ENCODE assay signal across 9 mouse cellular contexts in the genomic region with DNA sequence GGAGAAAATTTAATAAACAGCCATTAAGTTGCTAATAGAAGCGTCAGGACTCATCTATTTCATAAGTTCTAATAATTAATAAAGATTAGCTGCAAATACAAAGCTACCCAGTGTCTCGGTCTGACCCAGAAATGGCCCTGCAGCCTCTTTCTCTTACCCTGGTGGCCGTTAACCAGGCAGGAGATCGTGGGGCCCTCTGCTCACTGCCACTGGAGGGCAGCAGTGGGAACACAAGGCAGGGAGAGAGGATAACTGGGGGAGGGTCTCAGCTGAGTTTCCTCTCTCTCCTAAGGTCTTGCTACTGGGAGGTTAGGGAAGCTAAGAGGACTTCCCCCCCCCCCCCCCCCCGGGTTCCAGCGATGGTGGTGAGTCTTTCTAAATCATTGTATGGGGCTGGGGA.
DNase-seq lines count a peak whose midpoint lies in the region; ATAC-seq and TF ChIP-seq lines count a peak whose summit lies in the region.
"Had no signal": no experiment of that assay in that cellular context is flagged by ENCODE, and none has a peak within 500 bp of the region (broad histone marks: within the 10 kb centered on the region; RNA-seq: fewer than 3 reads in every experiment).

No protein-coding gene starts in this region.

- TF ChIP-seq EP300 in CH12.LX (IDR thresholded peaks at IDR 0.05; ENCODE audit: low read length): no peak

- dilution Hi-C loops in CH12.LX (cut with MboI; ENCODE audit: extremely low pct_ligation_motif_present, extremely low pct_unique_long_range_greater_than_20kb, low sequenced_read_pairs): no loop called here

- no peak overlapping the region for H3K4me3 ChIP-seq in heart, embryonic 10.5 days
- H3K4me3 ChIP-seq in CH12.LX (replicated peaks in 1 of 3; ENCODE audit: low read depth in 2 of 3, low read length in 2 of 3, poor library complexity in 1 of 3): no peak overlapping the region
- no peak overlapping the region for H3K4me3 ChIP-seq in limb, embryonic 11.5 days (ENCODE audit: low read depth, low read length)
- H3K4me3 ChIP-seq: limb, embryonic 12.5 days had no signal

- 16% methylated on average over 6 of the region's 6 CpGs for WGBS in heart, embryonic 10.5 days
- 28% methylated on average over 4 of the region's 6 CpGs for WGBS in limb, embryonic 11.5 days

- DNase-seq in heart, postnatal 14 days: peak; percentile 46 to 52
- DNase-seq in heart, embryonic 10.5 days (ENCODE audit: low spot score): no peak
- peak; percentile 15 for DNase-seq in CH12.LX (ENCODE audit: extremely low read depth)
- DNase-seq in adrenal gland, adult 8-10 months: peak; percentile 9
- peak; percentile 76 for DNase-seq in limb, embryonic 11.5 days (ENCODE audit: low spot score)
- peak; percentile 53 for DNase-seq in thymus, postnatal 0 days (ENCODE audit: low spot score)
- DNase-seq in layer of hippocampus, postnatal 36 days: no peak
- no peak for DNase-seq in urinary bladder, adult 18-20 months (ENCODE audit: low spot score in 2 of 2)

- no peak overlapping the region for H3K9ac ChIP-seq in CH12.LX (ENCODE audit: insufficient read depth, low read depth)
- no peak overlapping the region for H3K9ac ChIP-seq in limb, embryonic 11.5 days (ENCODE audit: low read length)
- H3K9ac ChIP-seq: limb, embryonic 12.5 days had no signal

- TF ChIP-seq POLR2A in CH12.LX (IDR thresholded peaks at IDR 0.05; ENCODE audit: low read depth, low read length): no peak

- H3K4me2 ChIP-seq in CH12.LX (ENCODE audit: insufficient read depth, low read depth, poor library complexity, severe bottlenecking): no peak overlapping the region
- no peak overlapping the region for H3K4me2 ChIP-seq in limb, embryonic 11.5 days (ENCODE audit: low read depth, severe bottlenecking)
- H3K4me2 ChIP-seq: limb, embryonic 12.5 days had no signal

- intact Hi-C loops in heart, postnatal 14 days (cut with DNase I): no loop called here

- H3K27ac ChIP-seq in heart, embryonic 10.5 days: no peak overlapping the region
- no peak overlapping the region for H3K27ac ChIP-seq in CH12.LX (ENCODE audit: insufficient read depth, low read depth)
- H3K27ac ChIP-seq in limb, embryonic 11.5 days (replicated peaks; ENCODE audit: low read depth, low read length): no peak overlapping the region
- H3K27ac ChIP-seq: limb, embryonic 12.5 days had no signal

- no peaks in the 10 kb centered on the region for H3K79me2 ChIP-seq in CH12.LX (replicated peaks; ENCODE audit: control insufficient read depth, extremely low read depth, insufficient read depth, poor library complexity, severe bottlenecking)

- ATAC-seq in limb, embryonic 11.5 days (ENCODE audit: insufficient number of reproducible peaks, low FRiP score, low TSS enrichment, low read depth): no peak

- peak; percentile 30 to 72; a peak in 3 of 4 replicates for TF ChIP-seq CTCF in CH12.LX (conservative IDR thresholded peaks at IDR 0.05 in 1 of 2, IDR thresholded peaks at IDR 0.05 in 1 of 2; ENCODE audit: low read depth in 2 of 2, low read length in 2 of 2)

- in situ Hi-C loops in CH12.LX (cut with MboI; ENCODE audit: low pct_ligation_motif_present, low pct_unique_long_range_greater_than_20kb, low sequenced_read_pairs): no loop called here

- peaks cover 9% of the 10 kb centered on the region; the same call in 1 of the 2 replicates for H3K27me3 ChIP-seq in heart, embryonic 10.5 days (ENCODE audit: insufficient read depth, poor library complexity, severe bottlenecking)
- peaks cover 17% of the 10 kb centered on the region for H3K27me3 ChIP-seq in CH12.LX (replicated peaks)
- no peaks in the 10 kb centered on the region for H3K27me3 ChIP-seq in limb, embryonic 11.5 days (ENCODE audit: control insufficient read depth, insufficient read depth, low read length)
- H3K27me3 ChIP-seq: limb, embryonic 12.5 days had no signal

- peaks cover 15% of the 10 kb centered on the region; the same call in 1 of the 2 replicates for H3K4me1 ChIP-seq in heart, embryonic 10.5 days
- no peaks in the 10 kb centered on the region for H3K4me1 ChIP-seq in CH12.LX (ENCODE audit: control insufficient read depth in 1 of 2, insufficient read depth in 2 of 2)
- peaks cover 7% of the 10 kb centered on the region; the same call in 1 of the 2 replicates for H3K4me1 ChIP-seq in limb, embryonic 11.5 days (ENCODE audit: control insufficient read depth, insufficient read depth, low read length)

- no peaks in the 10 kb centered on the region for H3K9me3 ChIP-seq in heart, embryonic 10.5 days
- no peaks in the 10 kb centered on the region for H3K9me3 ChIP-seq in CH12.LX (replicated peaks; ENCODE audit: low read length)
- H3K9me3 ChIP-seq in limb, embryonic 11.5 days (ENCODE audit: control insufficient read depth, low read length): no peaks in the 10 kb centered on the region
- H3K9me3 ChIP-seq: limb, embryonic 12.5 days had no signal

- no peaks in the 10 kb centered on the region for H3K36me3 ChIP-seq in heart, embryonic 10.5 days
- no peaks in the 10 kb centered on the region for H3K36me3 ChIP-seq in CH12.LX (replicated peaks in 1 of 2; ENCODE audit: control insufficient read depth in 1 of 2, insufficient read depth in 1 of 2, low read length in 1 of 2)
- H3K36me3 ChIP-seq in limb, embryonic 11.5 days (ENCODE audit: control insufficient read depth, insufficient read depth, low read length): no peaks in the 10 kb centered on the region
- H3K36me3 ChIP-seq: limb, embryonic 12.5 days had no signal

- peak; percentile 28 for TF ChIP-seq RAD21 in CH12.LX (IDR thresholded peaks at IDR 0.05; ENCODE audit: low read depth, low read length)

TF ChIP-seq in CH12.LX, 34 proteins besides CTCF, POLR2A, EP300 and RAD21:
- TF ChIP-seq SMC3 (IDR thresholded peaks at IDR 0.05; ENCODE audit: low read depth, low read length): peak; percentile 61
- TF ChIP-seq UBTF (IDR thresholded peaks at IDR 0.05; ENCODE audit: low read depth, low read length): no peak
- no peak for TF ChIP-seq MAFK (IDR thresholded peaks at IDR 0.05; ENCODE audit: insufficient replicate concordance, low read length)

Comparison
In these comparisons a context has a peak if more than half of its experiments do, and no peak if none do; other contexts are left out.
1. DNase-seq: peak in heart, postnatal 14 days (2 of 2), CH12.LX (single experiment), adrenal gland, adult 8-10 months (single experiment), limb, embryonic 11.5 days (single experiment) and thymus, postnatal 0 days (single experiment); none in heart, embryonic 10.5 days (single experiment), layer of hippocampus, postnatal 36 days (0 of 2) and urinary bladder, adult 18-20 months (0 of 2).